Mouse (Mus musculus) MEL (cell line): Measurements from ENCODE around the gene Eif2b5.

Experiments used
- CHD2 ChIP-seq: IDR thresholded peaks from 2 replicates; pipeline ENCODE4 v1.6.1; 2011; ENCODE audit warnings: low read length, improper control_type of control experiment
- CTCF ChIP-seq, 3 experiments: IDR thresholded peaks in 2 of 3; conservative IDR thresholded peaks in 1 of 3; 2 replicates each; pipeline ENCODE4 v1.5.1; 2011 to 2012; ENCODE audit warnings: low read length in 3 of 3, low read depth in 2 of 3, mild to moderate bottlenecking in 2 of 3, improper control_type of control experiment in 1 of 3, inconsistent platforms in 1 of 3, mixed read lengths in 1 of 3, moderate library complexity in 1 of 3; ENCODE audit not compliant: control insufficient read depth in 1 of 3, insufficient read depth in 1 of 3, poor library complexity in 1 of 3, severe bottlenecking in 1 of 3
- JUND ChIP-seq: IDR thresholded peaks from 2 replicates; pipeline ENCODE4 v1.6.1; 2011; ENCODE audit warnings: low read depth, mild to moderate bottlenecking, improper control_type of control experiment, low read length
- MAX ChIP-seq: IDR thresholded peaks from 2 replicates; pipeline ENCODE4 v1.6.1; 2011; ENCODE audit warnings: low read length, improper control_type of control experiment
- MXI1 ChIP-seq: IDR thresholded peaks from 2 replicates; pipeline ENCODE4 v1.6.1; 2011; ENCODE audit warnings: mild to moderate bottlenecking, low read depth, low read length, improper control_type of control experiment
- POLR2A ChIP-seq, 2 experiments: IDR thresholded peaks; 2 replicates each; pipeline ENCODE4 v1.6.1; 2011 to 2012; ENCODE audit warnings: low read length in 2 of 2, mild to moderate bottlenecking in 2 of 2, control low read depth in 1 of 2, improper control_type of control experiment in 1 of 2, low read depth in 1 of 2, moderate library complexity in 1 of 2; ENCODE audit not compliant: control insufficient read depth in 1 of 2, insufficient read depth in 1 of 2, poor library complexity in 1 of 2
- TAL1 ChIP-seq: IDR thresholded peaks from 2 replicates; pipeline ENCODE4 v1.6.1; 2012; ENCODE audit warnings: mild to moderate bottlenecking, inconsistent platforms, low read length, moderate library complexity, mixed read lengths
- TBP ChIP-seq: IDR thresholded peaks from 2 replicates; pipeline ENCODE4 v1.8.0; 2011; ENCODE audit warnings: low read depth, low read length, improper control_type of control experiment
- USF1 ChIP-seq: IDR thresholded peaks from 2 replicates; pipeline ENCODE4 v1.6.1; 2014; ENCODE audit warnings: low read depth, mild to moderate bottlenecking, inconsistent platforms, low read length, improper control_type of control experiment, moderate library complexity
- USF2 ChIP-seq, 2 experiments: IDR thresholded peaks; 2 replicates each; pipeline ENCODE4 v1.6.1; 2011 to 2012; ENCODE audit warnings: improper control_type of control experiment in 2 of 2, low read length in 2 of 2, borderline replicate concordance in 1 of 2, inconsistent platforms in 1 of 2, low read depth in 1 of 2, mild to moderate bottlenecking in 1 of 2; ENCODE audit not compliant: insufficient read depth in 1 of 2
- ZNF384 ChIP-seq: IDR thresholded peaks from 2 replicates; pipeline ENCODE4 v1.6.1; 2012; ENCODE audit warnings: low read depth, mild to moderate bottlenecking, inconsistent platforms, low read length, improper control_type of control experiment

DNA sequence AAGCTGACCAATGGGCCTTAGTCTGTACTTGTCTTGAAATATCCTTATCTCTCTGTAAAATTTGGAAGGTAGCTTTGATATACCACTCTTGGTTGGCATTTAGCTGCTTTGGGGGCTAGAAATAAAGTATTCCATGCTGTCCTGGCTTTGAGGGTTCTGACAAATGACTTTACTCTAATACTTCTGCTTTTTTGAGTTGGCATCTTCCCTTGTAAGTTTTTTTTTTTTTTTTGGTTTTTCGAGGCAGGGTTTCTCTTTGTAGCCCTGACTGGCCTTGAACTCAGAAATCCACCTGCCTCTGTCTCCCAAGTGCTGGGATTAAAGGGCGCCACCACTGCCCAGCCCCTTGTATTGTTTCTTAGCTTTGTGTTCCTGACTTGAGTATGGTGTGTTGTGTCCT is 5.2 kb upstream of the Eif2b5 start:
- TF ChIP-seq POLR2A (IDR thresholded peaks at IDR 0.05; ENCODE audit: control insufficient read depth in 1 of 2, insufficient read depth in 1 of 2, low read depth in 1 of 2, low read length in 2 of 2, poor library complexity in 1 of 2), result no peak
- TF ChIP-seq ZNF384, result peak; percentile 91
- TF ChIP-seq MXI1, result no peak
- TF ChIP-seq TAL1, result no peak
- TF ChIP-seq USF1, result no peak
- TF ChIP-seq MAX, result no peak
- TF ChIP-seq USF2 (IDR thresholded peaks at IDR 0.05; ENCODE audit: borderline replicate concordance in 1 of 2, insufficient read depth in 1 of 2, low read depth in 1 of 2, low read length in 2 of 2), result no peak
- no peak for TF ChIP-seq CTCF (IDR thresholded peaks at IDR 0.05 in 2 of 3, conservative IDR thresholded peaks at IDR 0.05 in 1 of 3; ENCODE audit: control insufficient read depth in 1 of 3, insufficient read depth in 1 of 3, low read depth in 2 of 3, low read length in 3 of 3, poor library complexity in 1 of 3, severe bottlenecking in 1 of 3)
- no peak for TF ChIP-seq CHD2
- no peak for TF ChIP-seq JUND
- TF ChIP-seq TBP, result 0 out of 2 replicates have a peak, but pooled peaks have one; percentile 14
